Mouse (Mus musculus): ENCODE data around the gene Cacna1i.

The Cacna1i gene

DNA sequence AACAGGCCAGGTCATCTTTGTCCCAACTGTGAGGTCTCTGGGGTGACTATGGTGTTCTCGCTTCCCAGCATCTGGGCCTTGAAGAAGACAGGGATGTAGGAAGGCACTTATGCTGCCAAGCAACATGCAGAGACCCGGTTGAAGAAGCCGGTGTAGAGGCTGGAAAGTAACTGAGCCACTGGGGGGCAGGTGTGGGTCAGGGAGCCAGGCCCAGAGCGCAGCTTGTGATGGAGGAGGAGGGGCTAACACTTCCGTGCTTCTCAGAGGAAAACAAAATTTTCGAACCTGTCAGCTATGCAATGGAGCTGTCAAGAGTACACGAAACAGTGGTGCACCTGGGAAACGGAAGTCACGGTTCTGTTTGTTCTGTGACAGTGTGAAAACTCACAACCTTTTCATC lies 9.9 kb upstream of the Cacna1i start:
- DNase-seq, result no peak

DNA sequence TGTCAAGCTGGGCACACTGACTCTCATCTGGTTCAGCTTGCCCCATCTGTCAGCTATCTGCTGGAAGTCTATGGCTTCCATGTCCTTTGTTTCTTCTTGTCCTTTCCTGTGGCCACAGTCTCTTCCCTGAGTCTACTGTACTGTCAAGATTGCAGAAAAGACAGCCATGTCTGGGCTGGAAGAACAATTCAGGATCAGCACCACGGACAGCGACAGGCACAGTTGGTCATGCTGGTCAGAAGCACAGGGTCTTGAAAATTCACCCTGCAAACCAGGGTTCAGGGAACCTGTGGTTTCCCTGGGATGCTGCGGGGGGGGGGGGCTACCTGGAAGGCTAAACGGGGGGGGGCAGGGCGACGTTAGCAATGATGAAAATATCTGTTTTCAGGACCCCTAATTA lies 9.4 kb upstream of the Cacna1i start:
- peak; percentile 42 to 87 for DNase-seq

- DNase-seq, result no peak
These were observed 8.8 kb upstream of the Cacna1i start for GRCm38 (mm10) chr15:80278121-80278759.

GRCm38 (mm10) chr15:80279053-80279452 lies 8.0 kb upstream of the Cacna1i start:
- no peak for DNase-seq

DNA sequence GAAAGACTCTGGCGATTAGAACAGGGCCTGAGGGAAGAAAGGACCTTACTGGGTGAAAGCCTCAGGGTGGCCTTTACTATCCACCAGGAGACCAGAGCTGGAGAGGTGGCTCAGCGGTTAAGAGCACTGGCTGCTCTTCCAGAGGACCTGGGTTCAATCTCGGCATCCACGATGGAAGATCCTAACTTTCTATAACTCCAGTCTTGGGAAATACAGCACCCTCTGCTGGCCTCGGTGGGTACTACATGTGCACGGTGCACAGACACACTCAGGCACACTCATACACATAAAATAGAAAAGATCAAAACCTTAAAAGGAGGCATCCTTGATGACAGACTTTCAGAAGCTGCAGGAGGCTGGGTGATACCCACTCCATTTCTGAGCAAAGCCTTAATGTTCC lies 6.4 kb upstream of the Cacna1i start:
- DNase-seq, result peak in 1 of 2 experiments; percentile 66

DNA sequence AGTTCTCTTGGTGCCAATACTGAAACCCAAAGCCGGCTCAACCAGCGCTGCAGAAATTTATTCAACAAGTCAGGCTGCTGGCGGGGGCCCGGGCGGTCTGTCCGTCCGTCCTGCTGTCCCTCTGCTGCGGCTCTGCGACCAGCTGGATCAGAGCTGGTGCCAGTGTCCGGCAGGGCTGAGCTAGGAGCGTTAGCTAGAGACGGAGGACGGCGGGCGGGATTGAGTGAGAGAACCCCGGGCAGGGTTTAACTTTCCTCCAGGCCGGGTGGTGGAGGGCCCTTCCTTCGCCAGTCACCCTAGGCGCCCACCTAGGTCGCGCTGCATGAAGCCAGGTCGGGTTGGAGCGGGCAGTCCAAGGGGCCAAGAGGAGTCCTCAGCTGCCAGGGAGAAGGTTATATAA lies 998 bp downstream of the Cacna1i start:
- no peak for DNase-seq

DNA sequence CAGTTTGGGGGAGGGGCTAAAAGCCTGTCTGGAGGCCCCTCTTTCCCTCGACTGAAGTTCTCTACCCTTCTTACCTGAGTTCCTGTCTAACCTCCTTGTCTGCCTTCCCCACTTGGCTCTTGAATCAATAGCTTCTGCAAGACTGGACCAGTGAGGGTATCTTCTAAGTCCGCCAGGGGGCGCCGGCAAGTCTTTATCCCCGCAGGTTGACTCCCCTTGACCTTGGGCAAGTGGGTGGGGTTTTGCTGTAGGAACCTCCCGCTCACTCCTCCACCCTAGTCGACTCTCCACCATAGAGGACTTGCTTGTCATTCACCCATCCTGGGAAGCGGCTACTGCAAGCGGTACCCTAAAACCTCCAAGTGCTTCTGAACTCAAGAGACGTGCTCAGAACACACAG lies 2.4 kb downstream of the Cacna1i start:
- peak; percentile 63 to 85 for DNase-seq

GRCm38 (mm10) chr15:80297146-80297545 lies 10.1 kb downstream of the Cacna1i start:
- DNase-seq, result no peak

- DNase-seq, result no peak
These were observed 16.7 kb downstream of the Cacna1i start for GRCm38 (mm10) chr15:80303779-80304178.

DNA sequence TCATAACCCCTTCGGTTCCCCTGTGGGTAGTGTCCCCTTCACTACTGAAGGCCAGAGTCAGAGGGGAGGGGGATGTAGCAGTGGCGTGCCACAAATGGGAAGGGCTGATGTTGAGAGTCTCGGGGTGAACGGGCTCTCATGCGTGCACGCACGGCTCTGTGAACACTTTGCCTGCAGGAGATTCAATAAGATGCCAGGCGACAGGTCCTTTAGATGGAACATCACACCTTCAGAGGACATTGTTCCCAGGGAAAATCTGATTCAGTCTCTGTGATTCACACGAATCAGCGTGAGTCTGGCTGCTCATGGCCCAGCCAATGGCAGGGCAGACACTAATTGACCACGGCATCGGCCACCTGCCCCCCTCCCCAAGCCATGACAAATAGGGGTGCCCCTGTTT lies 17.1 kb downstream of the Cacna1i start:
- no peak for DNase-seq

DNA sequence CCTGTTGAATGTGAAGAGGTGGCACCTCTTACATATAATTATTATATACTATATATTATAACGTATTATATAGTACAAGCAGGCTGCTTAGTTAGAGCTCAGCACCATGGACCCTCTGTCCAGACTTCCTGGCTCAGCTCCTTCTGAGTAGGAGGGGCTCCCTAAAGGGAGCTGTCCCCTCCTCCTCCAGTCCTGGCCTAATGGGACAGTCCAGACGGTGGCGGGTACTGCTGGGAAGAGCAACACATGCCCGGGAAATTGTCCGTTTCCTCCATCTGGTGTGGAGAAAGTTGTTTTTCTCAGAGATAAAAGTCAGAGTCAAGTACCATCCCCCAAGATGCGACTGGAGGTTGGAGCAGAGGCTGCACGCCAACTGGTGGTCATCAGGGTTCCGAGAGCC lies 19.1 kb downstream of the Cacna1i start:
- DNase-seq, result no peak

DNA sequence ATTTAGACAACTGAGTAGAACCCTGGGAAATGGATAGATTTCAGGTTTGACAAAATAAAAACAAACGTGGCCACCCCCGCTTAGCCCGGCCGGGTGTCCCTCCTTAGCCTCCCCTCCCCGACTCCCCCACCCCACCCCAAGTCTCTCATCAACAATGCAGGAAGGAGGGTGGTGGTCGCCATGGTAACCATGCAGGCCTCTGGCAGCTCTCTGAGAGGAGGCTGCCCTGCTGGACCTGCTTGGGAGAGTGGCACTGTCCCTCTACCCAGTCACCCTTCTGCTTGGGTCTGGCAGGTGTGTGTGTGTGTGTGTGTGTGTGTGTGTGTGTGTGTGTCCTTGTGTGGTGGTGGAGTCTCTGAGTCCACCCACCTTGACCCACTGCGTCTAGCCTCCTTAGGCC lies 27.7 kb downstream of the Cacna1i start:
- no peak for DNase-seq

DNA sequence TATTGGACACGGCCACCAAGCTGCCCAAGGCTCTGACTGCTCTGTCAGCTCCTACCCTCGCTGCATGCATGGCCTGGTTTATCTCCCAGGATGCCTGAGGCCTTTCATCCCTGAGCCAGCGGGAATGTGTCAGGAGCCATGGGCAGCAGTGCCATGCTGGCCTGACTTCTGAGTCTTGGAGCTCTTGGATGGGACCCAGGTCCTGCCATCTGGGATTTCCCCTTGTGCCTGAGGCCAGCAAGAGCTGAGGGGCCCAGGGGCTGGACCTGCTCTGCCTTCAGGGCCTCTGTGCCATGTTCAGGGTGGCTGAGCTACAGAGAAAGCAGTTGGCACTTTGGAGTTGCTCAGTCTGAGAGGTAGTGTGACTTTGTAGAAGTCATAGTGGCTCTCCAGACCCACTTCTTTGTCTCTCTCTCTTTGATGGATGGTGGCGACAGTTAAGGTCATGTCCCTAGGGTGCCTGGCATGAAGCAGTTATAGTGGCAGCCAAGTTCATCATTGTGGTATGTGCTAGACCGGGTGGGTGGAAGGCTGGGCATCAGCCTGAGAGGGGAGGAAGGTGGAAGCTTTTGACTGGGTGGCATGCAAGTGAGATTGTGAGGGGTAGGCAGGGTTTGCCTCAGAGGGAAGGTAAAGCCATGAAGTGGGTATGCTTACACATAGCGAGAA lies 30.1 kb downstream of the Cacna1i start:
- DNase-seq, result no peak

DNA sequence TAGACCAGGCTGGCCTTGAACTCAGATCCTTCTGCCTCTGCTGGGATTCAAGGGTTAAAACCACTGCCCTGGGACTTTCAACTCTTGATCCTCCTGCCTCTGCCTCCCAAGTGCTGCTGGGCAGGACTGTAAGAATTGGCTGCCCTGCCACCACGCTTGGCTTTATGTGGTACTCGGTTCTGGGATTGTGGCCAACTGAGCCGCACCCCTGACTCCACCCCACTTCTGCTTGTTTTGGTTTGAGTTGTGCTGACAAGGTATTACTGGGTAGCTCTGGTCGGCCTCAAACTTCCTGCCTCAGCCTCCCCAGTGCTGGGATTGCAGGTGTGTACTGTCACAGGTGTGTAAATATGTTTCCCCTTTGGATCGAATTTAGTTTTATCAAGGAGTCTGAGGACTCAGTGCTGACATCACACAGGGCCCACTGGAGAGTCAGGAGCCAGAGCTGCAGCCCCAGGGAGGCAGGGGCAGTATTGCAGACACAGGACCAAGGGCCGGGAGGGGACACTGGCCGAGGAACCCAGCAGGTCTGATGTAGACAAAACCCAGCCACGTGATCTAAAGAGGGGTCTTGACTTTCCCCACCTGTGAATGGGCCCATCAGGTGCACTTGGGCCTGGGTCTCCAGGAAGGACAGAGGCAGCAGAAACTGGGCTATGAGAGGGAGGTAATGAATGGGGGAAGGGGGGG lies 30.9 kb downstream of the Cacna1i start:
- DNase-seq, result peak; percentile 19 to 49

DNA sequence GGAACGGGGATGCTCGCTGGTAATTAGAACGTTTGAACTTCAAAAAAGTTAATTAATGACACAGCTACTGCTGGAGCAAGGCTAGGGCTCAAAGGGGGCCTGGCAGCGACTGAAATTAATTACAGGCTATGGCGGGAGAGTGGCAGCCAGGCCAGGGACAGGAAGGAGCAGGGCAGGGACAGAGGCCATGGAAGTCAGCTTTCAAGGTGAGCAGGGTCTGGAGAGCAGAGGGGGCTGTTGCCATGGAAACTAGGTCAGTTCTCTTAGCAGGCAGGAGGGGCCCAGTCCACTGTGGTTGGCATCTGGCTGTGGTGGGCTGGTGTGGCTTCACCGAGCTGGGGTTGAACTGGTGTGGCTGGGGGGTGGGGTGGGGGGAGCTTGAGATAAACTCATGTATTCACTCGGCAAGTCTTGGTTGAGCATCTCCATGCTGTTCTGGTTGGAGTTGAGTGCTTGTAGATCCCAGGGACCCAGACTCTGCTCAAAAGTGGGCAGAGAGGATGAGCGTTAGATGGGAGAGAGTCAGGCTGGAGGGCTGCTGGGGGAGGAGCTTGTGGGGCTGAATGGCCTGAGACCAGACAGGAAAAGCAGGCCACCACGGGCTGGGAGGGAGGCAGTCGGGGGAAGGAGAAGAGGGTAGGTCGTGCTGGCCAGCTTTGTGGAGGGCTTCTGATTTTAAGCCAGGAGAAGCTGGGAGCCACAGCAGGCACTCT lies 31.7 kb downstream of the Cacna1i start:
- DNase-seq, result peak; percentile 13 to 29

GRCm38 (mm10) chr15:80319315-80319714 lies 32.3 kb downstream of the Cacna1i start:
- no peak for DNase-seq

DNA sequence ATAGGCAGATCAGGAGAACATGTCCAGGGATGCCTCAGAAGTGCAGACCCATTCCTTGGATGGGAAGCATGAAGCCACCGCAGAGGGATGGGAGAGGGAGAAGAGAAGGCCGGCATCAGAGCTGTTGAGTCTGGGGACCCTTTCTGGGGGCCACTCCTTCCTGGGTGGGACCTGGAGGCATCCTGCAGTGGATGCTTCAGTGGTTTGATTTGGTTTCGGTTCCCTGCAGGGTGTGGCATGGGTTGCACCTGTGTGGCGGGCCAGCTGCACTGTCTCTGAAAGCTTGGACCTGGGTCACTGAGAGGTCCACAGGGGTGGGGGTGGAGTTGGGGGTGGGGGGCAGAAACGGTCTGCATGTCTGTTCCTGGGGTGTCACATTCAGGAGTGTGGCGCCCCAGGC lies 32.9 kb downstream of the Cacna1i start:
- DNase-seq, result no peak

- no peak for DNase-seq
These were observed 38.2 kb downstream of the Cacna1i start for GRCm38 (mm10) chr15:80325207-80325606.

DNA sequence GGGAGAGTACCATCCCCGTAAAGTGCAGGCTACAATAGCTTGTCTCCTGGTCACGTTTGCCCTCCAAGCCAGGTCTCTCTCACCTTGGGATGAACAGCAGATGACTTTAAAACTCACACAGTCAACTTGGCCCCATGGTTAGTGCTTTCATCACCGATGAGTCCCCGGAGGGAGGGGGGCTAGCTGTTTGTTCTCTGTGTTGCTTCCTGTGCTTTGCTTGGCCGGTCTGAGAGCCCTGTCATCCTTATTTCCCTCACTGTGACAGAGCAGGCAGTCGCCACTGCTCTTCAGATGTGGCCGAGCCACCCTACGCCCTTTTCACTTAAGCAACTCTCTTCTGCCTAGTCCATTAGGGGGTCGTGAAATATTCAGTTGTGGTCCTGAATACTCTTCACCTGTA lies 38.7 kb downstream of the Cacna1i start:
- DNase-seq, result no peak

- DNase-seq, result no peak
These were observed 39.9 kb downstream of the Cacna1i start for GRCm38 (mm10) chr15:80326947-80327346.

GRCm38 (mm10) chr15:80327743-80328540 lies 40.9 kb downstream of the Cacna1i start:
- DNase-seq, result no peak

- no peak for DNase-seq
These were observed 43.2 kb downstream of the Cacna1i start for GRCm38 (mm10) chr15:80330276-80330675.

- DNase-seq, result no peak
These were observed 47.7 kb downstream of the Cacna1i start for GRCm38 (mm10) chr15:80334766-80335165.

All from kidney, postnatal 36 days (tissue).